Mouse (Mus musculus) layer of hippocampus, adult 11-12 months (tissue): ENCODE measurements at regions not wholly inside any gene's neighbourhood (a gene's known extent, or its start where the extent isn't known, plus 50 kb on each side); places are given as distances from the start of the nearest gene placed in this dataset.

ENCODE experiments used
- DNase-seq: peaks from one replicate; pipeline ENCODE4 v3.0.0; 2022; ENCODE audit warnings: low spot score

DNA sequence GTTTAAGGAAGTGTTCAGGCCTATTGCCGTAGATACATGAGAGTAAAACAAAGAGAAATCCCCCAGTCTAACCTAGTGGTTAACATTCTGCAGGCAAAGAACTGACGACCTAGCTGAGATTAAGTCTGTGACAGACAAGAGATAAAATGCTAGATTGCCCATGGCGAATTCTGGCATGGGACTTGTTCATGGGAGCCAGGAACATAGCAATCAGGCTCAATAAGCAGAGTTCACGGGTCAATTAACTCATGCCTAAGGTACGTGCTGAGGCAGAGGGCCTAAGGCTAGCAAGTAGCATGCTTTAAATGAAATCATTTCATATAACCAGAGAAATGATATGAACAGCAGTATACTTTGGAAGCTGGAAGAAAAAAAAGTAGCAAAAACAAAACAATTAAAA, 1119.2 kb upstream of the Adgrl2 start:
- DNase-seq = no peak

DNA sequence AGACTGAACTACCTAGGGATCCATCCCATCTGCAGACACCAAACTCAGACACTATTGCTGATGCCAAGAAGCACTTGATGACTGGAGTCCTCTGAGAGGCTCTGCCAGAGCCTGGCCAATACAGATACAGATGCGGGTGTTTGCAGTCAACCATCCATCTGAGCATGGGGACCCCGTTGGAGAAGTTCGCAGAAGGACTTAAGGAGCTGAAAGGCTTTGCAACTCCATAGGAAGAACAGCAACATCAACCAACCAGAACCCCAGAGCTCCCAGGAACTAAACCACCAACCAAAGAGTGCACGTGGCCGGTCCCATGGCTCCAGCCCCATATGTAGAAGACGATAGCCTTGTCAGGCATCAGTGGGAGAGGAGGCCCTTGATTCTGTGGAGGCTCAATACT, 1121.9 kb upstream of the Adgrl2 start:
- no peak for DNase-seq

DNA sequence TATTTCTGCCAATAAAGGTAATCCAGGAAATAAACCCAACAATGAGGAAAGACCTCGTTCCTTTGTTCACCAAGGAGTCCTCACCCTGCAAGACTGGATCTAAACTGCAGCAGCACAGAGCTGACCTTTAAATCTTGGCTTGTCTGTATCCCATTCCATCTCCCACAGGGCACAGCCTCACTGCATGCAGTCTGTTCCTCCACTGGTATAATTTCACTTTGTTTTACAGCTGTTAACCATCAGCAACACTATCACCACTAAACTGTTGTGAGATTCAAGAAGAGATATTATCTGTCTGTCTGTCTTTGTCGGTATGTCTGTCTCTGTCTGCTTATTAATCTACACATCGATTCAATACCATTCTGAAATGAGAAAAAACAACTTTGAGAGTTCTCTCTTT, 1129.5 kb upstream of the Adgrl2 start:
- no peak for DNase-seq

DNA sequence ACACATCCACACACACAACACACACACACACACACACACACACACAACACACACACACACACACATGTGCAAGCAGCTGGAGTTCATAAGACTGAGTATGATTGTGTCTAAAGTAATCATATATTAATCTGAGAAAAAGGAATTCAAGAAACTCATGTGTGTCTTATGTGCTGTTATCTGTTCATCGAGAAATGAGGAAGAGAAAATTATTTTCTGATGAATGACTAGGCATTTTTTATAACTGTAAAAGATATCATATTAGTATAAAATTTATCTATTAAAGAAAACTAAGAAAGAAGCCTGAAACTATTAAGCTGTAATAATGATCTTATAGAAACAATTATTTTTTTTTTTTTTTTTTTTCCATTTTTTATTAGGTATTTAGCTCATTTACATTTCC, 1156.3 kb upstream of the Adgrl2 start:
- no peak for DNase-seq

DNA sequence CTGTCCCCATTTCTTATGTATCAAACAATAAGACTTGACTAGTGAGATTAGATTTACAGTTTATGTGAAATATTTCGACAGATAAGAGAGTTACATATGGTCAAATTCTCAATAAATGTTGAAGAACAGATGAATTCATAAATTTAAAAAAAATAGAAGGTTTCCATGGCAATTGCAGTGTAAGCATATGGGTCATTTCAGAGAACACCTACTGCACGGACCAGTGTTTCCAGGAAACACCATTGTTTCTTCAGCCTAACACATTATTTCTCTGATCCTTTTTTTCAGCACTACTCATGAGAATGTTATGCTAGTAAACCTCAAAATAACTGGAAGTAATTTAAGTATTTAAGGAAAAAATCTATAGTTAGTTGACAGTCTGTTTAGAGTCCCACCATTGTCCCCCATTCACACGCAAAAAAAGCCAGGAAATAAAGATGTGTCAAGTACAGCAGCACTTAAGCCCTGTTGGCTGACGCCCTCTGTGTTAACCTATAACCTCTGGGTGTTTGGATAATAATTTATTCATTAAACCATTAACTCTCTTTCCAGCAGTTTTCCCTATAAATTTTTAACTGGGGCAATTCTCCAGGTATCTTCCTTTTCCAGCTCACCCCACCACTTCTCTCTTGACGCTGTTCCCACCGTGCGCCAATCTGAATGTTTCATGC, 1160.9 kb upstream of the Adgrl2 start:
- DNase-seq = no peak

DNA sequence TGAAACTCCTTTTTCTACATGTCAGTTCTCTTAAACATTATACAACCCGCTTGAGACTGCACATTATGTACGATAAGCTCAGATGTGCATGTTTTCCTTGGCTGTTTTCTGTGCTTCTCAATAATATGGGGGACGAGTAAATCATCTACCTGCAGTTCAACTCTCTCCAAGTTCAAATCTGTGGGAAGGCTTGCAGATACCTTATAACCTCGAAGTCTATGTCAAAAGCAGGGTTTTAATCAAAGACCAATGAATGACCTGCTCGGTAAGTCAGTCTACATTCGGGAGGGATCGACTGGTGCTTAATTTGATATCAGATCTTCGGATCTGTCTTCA, 1161.4 kb upstream of the Adgrl2 start:
- DNase-seq = no peak

DNA sequence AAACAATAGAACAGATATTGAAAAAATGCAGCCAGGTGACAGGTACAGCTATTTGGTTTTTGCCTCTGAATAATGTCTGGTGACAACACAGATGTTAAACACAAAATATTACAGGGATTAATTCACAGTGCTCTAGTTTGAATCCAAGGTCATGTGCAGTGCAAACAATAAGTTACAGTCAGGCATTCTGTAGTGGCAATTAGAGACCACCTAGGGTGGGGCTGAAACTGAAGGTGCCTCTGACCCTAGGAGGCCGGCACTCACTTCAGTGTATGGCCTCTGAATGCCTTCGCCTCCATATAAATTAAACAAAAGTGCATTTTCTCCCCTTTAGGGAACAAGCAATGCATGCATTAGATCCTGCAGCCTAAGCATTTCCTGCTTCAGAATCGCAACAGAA, 1162.5 kb upstream of the Adgrl2 start:
- no peak for DNase-seq

DNA sequence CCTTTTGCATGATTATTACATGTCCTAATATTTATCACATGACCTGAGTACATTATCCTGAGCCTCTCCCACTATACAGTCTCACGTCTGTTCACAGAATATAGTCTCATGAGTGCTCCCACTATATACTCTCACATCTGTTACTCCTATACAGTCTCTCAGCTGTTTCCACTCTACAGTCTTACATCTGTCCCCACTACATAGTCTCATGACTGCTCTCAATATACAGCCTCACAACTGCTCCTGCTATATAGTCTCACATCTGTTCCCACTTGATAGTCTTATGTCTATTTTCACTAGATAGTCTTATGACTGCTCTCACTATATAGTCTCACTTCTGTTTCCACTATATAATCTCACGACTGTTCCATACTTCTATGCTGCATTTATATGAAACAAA, 1195.5 kb upstream of the Adgrl2 start:
- DNase-seq = no peak

DNA sequence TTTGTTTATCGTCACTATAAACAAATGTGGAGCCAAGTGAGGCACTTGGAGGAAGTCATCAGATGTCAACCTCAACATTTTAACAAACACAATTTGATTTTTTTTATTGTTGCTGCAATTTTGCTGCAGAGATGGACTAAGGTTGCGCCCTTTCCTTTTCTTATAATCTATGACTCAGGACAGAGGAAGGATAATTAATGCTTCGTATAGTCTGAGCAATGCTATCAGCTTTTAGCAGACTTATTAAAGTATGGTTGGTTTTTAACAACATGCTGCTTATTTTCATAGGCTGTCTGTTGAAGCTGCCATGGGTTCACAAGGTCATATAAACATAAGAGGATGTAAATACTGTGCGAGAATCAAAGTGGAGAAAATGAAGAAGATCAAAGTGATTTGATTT, 1202.8 kb upstream of the Adgrl2 start:
- no peak for DNase-seq

DNA sequence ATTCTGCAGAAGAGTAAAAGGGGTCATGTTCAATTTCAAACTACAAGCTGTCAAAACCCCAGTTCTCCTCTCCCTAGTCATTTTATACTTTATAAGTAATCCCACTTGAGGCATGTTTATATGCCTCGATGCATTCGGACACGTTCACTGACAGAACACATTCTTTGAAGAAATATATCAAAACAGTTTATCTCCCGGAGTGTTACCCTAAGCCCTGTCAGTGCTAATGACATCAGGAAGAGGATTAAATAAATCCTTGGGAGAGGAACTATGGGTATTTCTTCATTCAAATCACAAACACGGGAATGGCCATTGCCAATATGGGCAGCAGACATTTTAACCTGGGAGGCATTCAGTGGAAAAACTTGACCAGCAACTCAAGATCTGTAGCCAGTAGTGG, 1208.1 kb upstream of the Adgrl2 start:
- no peak for DNase-seq

DNA sequence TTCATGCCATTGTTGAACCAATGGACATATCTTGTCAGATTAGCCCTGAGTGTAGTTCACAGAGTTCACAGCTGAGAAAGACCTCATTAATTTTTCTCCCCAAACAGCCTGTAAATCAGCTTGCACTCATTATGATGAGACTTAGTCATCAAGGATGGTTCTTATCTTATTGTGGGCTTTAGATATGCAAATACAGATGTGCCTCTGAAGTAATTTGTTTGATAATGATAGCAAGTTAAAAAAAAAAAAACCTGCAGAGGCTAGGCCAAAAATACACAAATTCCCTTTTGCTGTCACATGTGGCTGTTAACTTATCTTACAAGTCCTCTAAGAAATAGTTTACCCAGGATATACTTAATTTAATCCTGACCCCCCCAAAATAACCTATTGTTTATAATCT, 1215.5 kb upstream of the Adgrl2 start:
- DNase-seq = no peak

DNA sequence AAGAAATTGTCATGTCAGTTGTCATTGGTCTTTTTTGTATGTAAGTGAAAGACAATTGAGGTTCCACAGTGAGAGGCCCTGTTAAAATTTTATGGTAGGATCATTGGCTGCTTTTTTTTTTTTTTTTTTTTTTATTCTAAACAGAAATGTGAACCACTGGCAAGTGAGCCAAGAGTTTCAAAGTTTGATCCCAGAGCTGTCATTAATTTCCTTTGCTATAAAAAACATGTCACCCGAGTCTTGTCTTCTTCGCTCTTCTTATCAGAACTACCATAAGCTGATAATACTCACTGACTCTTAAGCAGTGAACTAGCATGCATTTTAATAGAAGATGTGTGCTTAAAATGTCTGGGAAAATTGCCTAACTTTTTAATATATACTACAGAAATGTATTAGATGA, 1204.4 kb upstream of the Adgrl4 start:
- DNase-seq = no peak

DNA sequence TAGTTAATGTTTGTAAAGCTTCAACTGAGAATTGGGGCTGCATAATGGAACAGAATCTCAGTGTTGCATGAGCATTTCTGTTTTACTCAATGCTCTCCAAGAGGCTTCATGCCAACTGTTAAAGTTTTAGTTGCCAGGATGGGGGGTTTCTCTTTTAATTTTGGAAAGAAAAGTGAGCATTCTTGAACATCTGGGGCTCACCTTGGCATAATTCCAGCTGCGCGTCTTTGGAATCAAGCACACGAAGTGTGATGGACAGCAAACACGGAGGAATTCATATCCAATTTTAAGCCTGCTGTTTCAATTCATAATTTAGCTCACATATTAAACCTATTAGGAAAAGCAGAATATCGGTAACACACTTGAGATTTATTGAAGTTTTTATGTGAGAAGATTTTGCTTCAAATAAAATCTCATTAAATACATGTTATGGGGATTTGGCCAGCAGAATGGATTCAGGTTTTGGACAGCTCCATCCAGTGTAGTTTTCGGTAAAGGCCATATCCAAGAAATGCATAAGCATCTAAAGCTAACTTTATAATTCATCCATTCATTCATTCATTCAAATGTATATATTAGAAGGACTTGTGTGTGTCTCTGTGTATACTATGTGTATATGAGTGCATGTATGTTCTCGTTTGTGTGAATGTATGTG, 1200.6 kb upstream of the Adgrl4 start:
- DNase-seq = no peak

DNA sequence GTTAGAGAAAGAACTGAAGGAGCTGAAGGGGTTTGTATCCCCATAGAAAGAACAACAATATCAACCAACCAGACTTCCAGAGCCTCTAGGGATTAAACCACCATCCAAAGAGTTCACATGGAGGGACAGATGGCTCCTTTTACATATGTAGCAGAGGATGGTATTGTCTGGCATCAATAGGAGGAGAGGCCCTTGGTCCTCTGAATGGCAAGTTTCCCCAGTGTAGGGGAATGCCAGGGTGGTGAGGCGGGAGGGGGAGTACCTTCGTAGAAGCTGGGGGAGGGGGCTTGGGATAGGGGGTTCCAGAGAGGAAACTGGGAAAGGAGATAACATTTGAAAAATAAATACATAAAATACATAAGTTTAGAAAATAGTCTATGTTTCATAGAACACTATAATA, 1162.6 kb upstream of the Adgrl4 start:
- DNase-seq = no peak

DNA sequence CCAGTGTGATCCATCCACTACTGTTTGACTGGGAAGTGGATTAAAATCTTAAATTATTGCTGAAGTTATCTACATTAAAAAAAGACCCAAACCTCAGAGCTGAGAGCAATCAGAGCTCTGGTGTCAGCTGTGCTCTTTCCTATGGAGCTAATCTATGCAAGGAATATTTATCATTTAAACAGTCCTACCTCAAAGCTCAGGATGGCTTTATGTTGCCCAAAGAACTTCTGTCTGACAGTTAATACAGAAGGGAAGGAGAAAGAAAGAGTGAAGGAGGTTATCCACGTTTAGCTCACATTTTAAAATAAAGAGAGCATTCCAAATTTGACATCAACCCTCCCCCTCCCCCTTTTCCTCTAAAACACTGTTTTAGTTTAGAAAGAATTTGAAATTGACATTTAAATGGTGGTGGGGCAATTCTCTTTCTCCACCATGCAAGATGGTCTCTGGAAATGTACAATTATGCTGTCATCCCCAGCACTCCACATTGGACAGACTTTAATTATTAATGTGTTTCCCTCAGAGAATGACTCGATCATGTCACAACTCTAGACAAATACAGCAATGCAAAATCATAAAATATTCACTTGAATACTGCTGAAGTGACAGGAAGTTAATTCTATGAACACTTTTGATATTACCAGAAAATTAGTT, 1141.5 kb upstream of the Adgrl4 start:
- DNase-seq = no peak

DNA sequence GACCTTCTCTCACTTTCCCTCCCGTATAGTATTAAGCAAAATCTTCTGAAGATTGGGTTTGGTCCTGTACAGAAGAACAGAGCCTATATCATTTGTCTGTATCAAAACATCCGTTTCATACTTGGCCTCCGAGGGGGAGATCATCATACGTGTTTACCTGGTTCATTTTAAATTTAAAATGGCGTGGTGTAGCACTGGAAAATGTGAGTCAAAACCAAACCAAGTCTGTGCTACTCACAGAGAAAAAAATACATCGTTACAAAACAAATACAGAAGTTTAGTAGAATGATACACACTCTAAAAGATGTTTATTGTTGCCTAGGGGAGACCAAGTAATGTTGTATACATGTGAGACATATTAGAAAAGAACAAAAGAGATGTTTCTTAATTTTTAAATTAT, 1108.9 kb upstream of the Adgrl4 start:
- no peak for DNase-seq

DNA sequence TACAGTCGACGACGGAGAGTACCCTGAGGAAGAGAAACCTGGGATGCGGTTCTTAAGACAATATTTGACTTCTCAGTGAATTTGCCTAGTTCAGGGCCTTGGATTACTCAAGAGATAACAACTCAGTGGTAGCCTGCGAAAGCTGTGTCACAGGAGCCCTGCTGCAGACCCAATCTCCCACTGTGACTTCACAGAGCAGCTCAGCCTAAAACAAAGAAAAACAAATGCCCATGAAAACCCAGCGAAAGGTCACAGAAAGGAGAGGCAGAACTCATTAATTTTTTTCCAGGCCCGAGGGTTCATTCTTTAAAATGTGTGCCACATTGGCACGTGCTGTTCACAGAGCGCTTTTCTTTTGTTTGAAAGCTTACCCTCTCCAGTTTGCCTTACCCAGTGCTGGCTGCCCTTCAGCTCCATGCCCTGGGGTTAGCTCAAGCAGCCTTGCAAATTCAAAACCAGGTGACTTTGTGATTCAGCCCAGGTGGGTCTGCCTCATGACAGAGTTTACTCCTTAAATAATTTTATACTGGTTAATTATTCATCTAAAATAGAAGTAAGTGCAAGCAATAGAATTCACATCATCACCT, 1085.5 kb upstream of the Adgrl4 start:
- no peak for DNase-seq

DNA sequence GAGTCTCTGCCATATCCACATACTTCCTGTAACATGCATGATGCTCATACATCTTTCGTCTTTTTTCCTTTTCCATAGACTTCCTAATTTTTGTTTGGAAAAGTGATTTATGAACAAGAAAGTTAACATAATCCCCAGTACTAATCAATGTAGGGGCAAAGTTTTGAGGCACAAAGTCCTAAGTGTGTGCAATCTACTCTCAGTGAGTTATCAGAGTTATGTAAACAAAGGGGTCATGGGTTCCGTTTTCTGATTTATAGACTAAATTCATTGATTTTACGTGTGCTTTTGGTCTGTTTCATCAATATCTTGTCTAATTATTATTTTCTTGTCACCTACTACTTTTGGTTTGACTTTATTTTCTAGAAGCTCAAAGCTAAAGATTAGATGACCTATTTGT, 1071.9 kb upstream of the Adgrl4 start:
- DNase-seq = no peak

DNA sequence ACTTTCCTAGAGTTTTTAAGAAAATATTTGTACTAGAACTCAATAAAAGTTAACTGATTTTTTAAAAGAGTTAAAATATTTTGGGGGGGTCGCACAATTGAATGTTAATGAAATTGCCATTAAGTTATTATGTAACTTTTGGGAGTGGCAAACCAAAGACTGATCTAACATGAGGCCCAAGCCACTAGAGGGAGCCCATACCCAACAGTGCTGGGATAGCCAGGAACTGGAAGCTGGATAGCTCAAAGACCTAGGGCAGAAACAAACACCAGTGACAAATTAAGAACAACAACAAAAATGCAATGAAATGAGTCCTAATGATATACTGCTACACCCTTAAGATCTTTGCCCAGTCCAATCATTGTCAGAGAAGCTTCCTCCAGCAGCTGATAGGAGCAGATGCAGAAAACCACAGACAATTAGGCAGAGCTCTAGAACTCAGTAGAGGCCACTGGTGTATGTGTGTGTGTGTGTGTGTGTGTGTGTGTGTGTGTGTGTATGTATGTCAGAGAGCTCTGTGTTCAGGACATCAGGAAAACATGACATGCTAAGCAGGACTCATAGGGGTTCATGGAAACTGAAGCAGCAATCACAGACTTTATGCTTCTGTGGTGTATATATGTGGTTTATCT, 1052.6 kb upstream of the Adgrl4 start:
- DNase-seq = peak; percentile 53

DNA sequence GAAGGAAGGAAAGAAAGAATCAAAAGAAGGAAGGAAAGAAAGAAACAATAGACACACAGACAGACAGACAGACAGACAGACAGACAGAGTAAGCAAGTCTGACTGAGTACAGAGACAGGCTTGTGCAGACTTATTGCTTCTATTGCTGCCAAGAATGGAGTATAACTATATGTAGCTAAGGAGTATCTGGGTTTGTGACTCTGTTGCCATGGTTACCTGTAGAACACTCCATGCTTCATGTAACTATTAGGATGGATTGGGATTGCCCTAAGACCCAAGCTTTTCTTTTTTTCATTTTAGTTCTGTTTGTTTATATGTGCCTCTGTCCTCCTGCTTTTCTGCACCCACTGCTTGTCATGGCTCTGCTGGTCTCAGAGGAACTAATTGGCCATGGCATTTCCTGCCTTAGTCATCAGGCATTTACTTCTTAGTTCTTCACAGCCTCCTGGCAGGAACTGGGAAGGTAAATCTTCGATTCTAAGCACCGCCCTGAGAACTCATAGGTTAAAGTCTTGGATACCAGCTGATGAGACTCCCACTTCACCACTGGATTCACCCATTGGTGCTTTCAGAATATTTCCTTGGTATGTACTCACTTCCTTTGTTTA, 1035.9 kb upstream of the Adgrl4 start:
- DNase-seq = no peak

DNA sequence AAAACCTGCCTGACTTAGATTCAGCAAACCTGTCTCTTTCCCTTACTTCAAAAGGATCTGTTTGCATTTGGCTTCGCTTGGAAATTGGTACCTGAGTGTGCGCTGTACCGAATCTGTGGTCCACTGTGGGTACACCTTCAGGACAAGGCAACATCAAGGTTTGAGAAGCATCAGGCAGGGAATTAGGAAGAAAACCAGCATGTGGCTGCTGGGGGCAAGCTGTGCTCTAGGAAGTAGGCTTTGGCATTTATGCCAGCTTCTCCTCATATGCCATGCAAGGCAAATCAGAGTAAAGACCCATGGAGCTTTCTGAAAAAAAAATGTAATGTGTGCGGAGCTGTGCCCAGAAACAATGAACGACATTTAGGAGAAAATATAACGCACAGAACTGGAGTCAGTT, 1031.6 kb upstream of the Adgrl4 start:
- DNase-seq = no peak

DNA sequence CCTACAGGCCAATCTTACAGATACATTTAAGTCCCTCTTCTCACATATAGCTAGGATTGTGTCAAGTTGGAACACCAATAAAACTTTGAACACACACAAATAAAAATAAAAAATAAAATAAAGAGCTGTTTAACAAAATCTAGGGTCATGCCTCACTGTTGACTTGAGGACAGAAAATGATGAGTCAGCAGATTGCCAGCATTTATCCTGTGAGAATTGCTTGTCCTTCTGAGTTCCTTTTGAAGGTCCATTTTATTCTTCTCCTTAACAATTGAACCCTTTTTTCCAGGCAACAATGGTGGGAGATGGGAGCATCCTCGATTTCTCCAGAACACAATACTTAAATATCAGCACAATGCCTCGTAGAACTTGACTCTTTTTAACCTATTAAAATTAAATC, 1022.4 kb upstream of the Adgrl4 start:
- no peak for DNase-seq

DNA sequence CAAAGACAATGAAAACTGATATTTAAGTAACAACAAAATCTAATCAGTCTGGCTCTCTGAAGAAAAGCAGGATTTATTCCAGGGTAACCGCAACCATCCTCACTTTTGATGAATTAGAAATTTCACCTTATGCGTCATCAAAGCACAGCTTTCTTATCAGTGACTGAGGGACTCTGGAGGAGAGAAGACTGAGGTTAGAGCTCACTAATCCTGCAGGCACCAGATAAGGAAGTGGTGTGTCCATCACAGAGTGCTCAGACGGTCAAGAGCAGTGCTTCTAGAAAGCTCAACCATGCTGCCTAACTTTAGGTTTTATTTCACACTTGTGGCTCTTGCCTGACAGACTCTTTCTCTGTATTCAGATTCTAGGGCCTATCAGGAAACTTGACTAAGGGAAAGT, 1021.2 kb upstream of the Adgrl4 start:
- no peak for DNase-seq
